Mouse (Mus musculus) lung, postnatal 0 days (tissue): Measurements from ENCODE around the gene Nprl2. TPM values are rescaled to one million over a fixed set of nuclear protein-coding genes. Genes with fewer than 3 reads are reported as not detected.

Experiments used
- ATAC-seq: fragments of 200-750 bp; cut with Nextera tagmentation; 2 replicates; pipeline ENCODE4 v1.8.0; 2017; ENCODE audit warnings: moderate library complexity
- DNase-seq: peaks from one replicate; pipeline ENCODE4 v3.0.0-alpha.2; 2016; ENCODE audit warnings: low spot score
- H3K27ac ChIP-seq: fragments of 300-500 bp; sonication (generic); 2 replicates; pipeline ENCODE4 v1.5.1; 2014; ENCODE audit warnings: antibody characterized with exemption, mild to moderate bottlenecking, low read length, mixed read lengths
- H3K27me3 ChIP-seq: fragments of 300-500 bp; sonication (generic); replicated peaks from 2 replicates; pipeline ENCODE4 v1.6.1; 2014; ENCODE audit warnings: low read length, mixed read lengths; ENCODE audit not compliant: insufficient read depth
- H3K36me3 ChIP-seq: fragments of 300-500 bp; sonication (generic); 2 replicates; pipeline ENCODE4 v1.6.1; 2014; ENCODE audit warnings: low read length, mixed read lengths; ENCODE audit not compliant: insufficient read depth
- H3K4me1 ChIP-seq: fragments of 300-500 bp; sonication (generic); 2 replicates; pipeline ENCODE4 v1.6.1; 2014; ENCODE audit warnings: antibody characterized with exemption, low read depth, low read length, mixed read lengths; ENCODE audit not compliant: insufficient read depth
- H3K4me2 ChIP-seq: fragments of 300-500 bp; sonication (generic); replicated peaks from 2 replicates; pipeline ENCODE4 v1.6.1; 2014; ENCODE audit warnings: low read depth, mild to moderate bottlenecking, low read length, moderate library complexity, mixed read lengths
- H3K4me3 ChIP-seq: fragments of 300-500 bp; sonication (generic); 2 replicates; pipeline ENCODE4 v1.5.1; 2014; ENCODE audit warnings: low read depth, low read length
- H3K9ac ChIP-seq: fragments of 300-500 bp; sonication (generic); replicated peaks from 2 replicates; pipeline ENCODE4 v1.6.1; 2014; ENCODE audit warnings: low read depth, mild to moderate bottlenecking
- H3K9me3 ChIP-seq: fragments of 300-500 bp; sonication (generic); 2 replicates; pipeline ENCODE4 v1.6.1; 2016; ENCODE audit warnings: low read length, mixed read lengths
- CTCF ChIP-seq: IDR thresholded peaks from 2 replicates; pipeline ENCODE4 v1.5.1; 2016; ENCODE audit warnings: antibody characterized with exemption, mild to moderate bottlenecking
- EP300 ChIP-seq: IDR thresholded peaks from 2 replicates; pipeline ENCODE4 v1.6.1; 2016; ENCODE audit warnings: antibody characterized with exemption, mild to moderate bottlenecking, control low read depth
- WGBS: fragments of 180-500 bp; shearing (Covaris S2); extraction: QIAGEN DNeasy Blood & Tissue Kit; methylation state at CpG from one replicate; pipeline ENCODE4 v1.1.7; 2014; 5-methylcytosine and 5-hydroxymethylcytosine counted together
- polyA plus RNA-seq: library from polyadenylated mRNA; unstranded; fragments of >200 nt; fragmentation: Nextera tagmentation; extraction: Ambion mirVana; gene quantifications from 2 replicates; pipeline ENCODE4 v1.2.1, GENCODE M21; 2015

Gene Nprl2
- polyA plus RNA-seq, 1 experiment from 2014 or later, result 28.0 TPM

DNA sequence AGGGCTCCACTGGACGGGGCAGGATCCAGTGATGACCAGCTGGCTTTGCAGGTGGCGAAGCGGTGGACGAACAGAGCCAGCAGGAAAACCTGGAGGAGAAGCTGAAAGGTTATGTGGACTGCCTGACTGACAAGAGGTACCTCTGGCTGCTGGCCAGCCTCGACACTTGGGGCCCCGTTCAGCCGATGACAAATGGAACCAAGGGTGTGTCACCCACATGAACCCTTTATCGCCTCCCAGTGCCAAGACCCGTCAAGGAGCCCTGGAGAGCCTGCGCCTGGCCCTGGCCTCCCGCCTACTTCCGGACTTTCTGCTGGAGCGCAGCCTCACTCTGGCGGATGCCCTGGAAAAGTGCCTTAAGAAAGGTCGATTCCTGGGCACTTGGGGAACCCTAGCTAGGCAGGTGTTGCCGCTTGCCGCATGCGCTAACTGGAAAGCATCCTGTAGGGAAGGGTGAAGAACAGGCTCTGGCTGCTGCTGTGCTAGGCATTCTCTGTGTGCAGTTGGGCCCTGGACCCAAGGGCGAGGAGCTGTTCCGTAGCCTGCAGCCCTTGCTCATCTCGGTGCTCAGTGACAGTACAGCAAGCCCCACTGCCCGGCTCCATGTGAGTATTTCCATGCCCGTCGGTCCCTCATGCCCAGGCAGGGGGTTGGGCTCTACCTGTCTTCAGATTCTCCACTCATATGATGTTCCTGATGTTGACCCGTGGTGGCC is 48.2 kb downstream of the Nprl2 start:
- H3K4me1 ChIP-seq, result peaks cover 15% of the 10 kb centered on the region
- no peak overlapping the region for H3K4me3 ChIP-seq

DNA sequence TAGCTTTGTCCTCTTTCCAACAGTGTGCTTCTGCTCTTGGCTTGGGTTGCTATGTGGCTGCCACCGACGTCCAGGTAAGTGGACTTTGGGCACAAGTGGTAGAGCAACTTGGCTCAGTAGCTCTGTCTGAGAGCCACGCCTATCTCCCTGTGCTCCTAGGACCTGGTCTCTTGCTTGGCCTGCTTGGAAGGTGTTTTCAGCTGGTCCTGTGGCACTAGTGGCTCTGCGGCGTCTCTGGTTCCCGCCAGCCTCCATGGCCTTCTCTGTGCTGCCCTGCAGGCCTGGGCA is 48.7 kb downstream of the Nprl2 start:
- peak; percentile 61 for DNase-seq
- TF ChIP-seq EP300 (no peak), CTCF (no peak)
- peaks cover 15% of the 10 kb centered on the region for H3K4me1 ChIP-seq
- H3K27ac ChIP-seq, result peak overlapping the region; percentile 66
- H3K4me3 ChIP-seq, result no peak overlapping the region
- H3K4me2 ChIP-seq, result no peak overlapping the region; the same call in 1 of the 2 replicates
- H3K9me3 ChIP-seq, result no peaks in the 10 kb centered on the region
- peaks cover 23% of the 10 kb centered on the region for H3K36me3 ChIP-seq
- ATAC-seq, result no peak
- no peak overlapping the region for H3K9ac ChIP-seq
- 55% methylated on average over 6 of the region's 6 CpGs for WGBS
- no peaks in the 10 kb centered on the region for H3K27me3 ChIP-seq

More for the DNA sequence above, 48.2 kb downstream of the Nprl2 start:
- H3K27me3 ChIP-seq, result no peaks in the 10 kb centered on the region
- H3K9ac ChIP-seq, result no peak overlapping the region
- H3K4me2 ChIP-seq, result no peak overlapping the region; the same call in 1 of the 2 replicates
- H3K9me3 ChIP-seq, result no peaks in the 10 kb centered on the region
- peak; percentile 87 for DNase-seq
- ATAC-seq, result peak; percentile 42
- H3K36me3 ChIP-seq, result peaks cover 23% of the 10 kb centered on the region
- 64% methylated on average over 25 of the region's 25 CpGs for WGBS
- peak overlapping the region; percentile 66 for H3K27ac ChIP-seq
- TF ChIP-seq EP300 (no peak), CTCF (peak; percentile 5; the same call in 1 of the 2 replicates)

DNA sequence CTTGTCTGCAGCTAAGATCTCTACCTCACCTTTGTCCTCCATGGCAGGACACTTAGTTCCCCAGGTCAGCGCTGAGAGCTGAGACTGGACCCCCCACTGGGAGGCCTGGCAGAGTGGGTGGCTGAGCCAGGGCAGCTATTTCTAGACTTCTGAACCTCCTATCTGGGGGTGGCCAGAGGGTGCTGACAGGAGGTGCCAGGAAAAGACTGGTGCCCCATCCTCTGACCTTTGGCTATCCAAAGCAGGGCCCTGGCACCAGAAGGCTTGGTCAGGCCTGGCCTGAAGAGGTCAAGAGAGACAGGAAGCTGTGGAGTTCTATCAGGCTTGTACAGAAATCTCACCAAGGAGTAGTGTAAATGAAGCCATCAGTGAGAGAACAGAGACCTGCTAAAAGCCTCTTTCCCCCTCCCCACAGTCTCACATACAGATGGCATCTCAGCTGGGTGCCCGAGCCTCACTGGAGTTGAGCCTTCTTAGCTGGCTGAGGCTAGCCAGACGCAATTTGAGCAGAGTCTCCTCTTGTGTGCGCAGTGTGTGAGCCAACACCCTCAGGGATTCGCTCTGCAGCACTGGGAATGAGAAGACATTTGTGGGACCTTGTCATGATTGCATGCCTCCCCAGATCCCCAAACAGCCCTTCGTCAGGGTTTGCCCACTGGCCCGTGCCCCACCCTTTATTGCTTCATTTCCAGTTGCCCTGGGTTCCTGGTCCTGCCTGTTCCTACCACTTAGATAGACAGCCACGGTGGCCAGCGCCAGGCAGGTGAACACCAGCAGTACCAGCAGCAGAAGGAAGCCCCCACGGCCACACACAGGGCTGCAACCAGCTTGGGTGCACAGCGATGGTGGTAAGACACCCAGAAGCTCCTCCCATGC is 51.3 kb downstream of the Nprl2 start:
- DNase-seq (no peak), ATAC-seq (no peak)
- no peaks in the 10 kb centered on the region for H3K27me3 ChIP-seq
- H3K4me3 ChIP-seq, result no peak overlapping the region
- peaks cover 23% of the 10 kb centered on the region for H3K36me3 ChIP-seq
- peaks cover 13% of the 10 kb centered on the region for H3K4me1 ChIP-seq
- H3K9ac ChIP-seq, result no peak overlapping the region
- no peak overlapping the region for H3K4me2 ChIP-seq
- H3K9me3 ChIP-seq, result no peaks in the 10 kb centered on the region
- no peak overlapping the region for H3K27ac ChIP-seq
- WGBS, result 84% methylated on average over 11 of the region's 11 CpGs
- TF ChIP-seq EP300 (no peak), CTCF (no peak)

DNA sequence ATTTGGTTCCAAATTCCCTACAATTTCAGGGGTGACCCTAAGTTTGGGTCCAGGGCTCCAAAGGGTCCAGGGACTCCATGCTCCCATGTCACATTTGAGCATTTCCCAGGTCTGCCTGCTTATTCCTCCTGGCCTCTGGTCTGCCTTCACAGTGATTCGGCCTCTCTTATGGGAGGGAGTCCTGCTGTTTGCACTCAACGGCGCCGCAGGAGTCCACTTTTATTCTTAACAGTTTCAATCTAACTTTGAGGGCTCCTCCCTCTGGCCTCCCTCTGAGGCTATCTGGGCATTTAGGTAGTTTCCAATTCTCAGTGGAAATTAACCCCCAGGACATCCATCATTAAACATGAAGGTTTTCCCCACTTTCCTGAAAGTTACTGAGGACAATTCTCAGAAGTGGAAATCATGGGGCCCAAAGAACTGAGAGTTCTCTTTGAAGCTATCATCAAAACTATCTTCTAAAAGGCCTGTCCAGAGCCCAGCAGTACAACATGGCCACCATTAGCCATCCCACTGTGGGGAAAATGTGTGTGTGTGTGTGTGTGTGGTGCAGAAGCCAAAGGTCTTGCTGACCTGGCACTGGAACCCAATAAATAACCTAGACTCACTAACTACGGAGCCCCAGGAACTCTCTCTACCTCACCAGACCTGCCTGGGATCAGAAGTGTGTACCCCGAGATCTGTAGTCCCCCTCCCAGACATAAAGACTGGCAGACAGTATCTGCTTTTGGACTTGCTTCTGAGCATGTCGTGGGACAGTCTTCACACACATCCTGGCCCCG is 52.4 kb downstream of the Nprl2 start:
- no peaks in the 10 kb centered on the region for H3K27me3 ChIP-seq
- TF ChIP-seq EP300 (no peak), CTCF (no peak)
- no peak overlapping the region for H3K27ac ChIP-seq
- no peak for ATAC-seq
- no peak for DNase-seq
- no peaks in the 10 kb centered on the region for H3K9me3 ChIP-seq
- H3K4me2 ChIP-seq, result no peak overlapping the region
- no peak overlapping the region for H3K4me3 ChIP-seq
- H3K36me3 ChIP-seq, result peaks cover 23% of the 10 kb centered on the region
- H3K9ac ChIP-seq, result no peak overlapping the region
- 77% methylated on average over 8 of the region's 8 CpGs for WGBS
- 0 out of 2 replicates have a peak, but pooled peaks cover 6% of the 10 kb centered on the region for H3K4me1 ChIP-seq

Other genes starting within 250 kb of the Nprl2 start
- 49.2 and 52.3 TPM in 2 replicates for gene Cish, start 246.2 kb upstream of the Nprl2 start, polyA plus RNA-seq
- gene Hemk1, start 203.9 kb upstream of the Nprl2 start, polyA plus RNA-seq, result 5.9 and 8.3 TPM in 2 replicates
- 0.23 and 0.36 TPM in 2 replicates for gene 6430571L13Rik, start 201.6 kb upstream of the Nprl2 start, polyA plus RNA-seq
- gene Cacna2d2, start 142.6 kb upstream of the Nprl2 start, polyA plus RNA-seq, result 0.04 TPM in 1 of 2 replicates, not detected in the other
- gene Tmem115, start 8.3 kb upstream of the Nprl2 start, polyA plus RNA-seq, result 48.4 and 48.5 TPM in 2 replicates
- 29.7 and 34.7 TPM in 2 replicates for gene Cyb561d2, start within 50 bp of the Nprl2 start, polyA plus RNA-seq
- gene Zmynd10, start 5.1 kb downstream of the Nprl2 start, polyA plus RNA-seq, result 9.1 and 10.7 TPM in 2 replicates
- 86.1 and 97.7 TPM in 2 replicates for gene Rassf1, start 9.3 kb downstream of the Nprl2 start, polyA plus RNA-seq
- 38.1 and 41.5 TPM in 2 replicates for gene Tusc2, start 21.0 kb downstream of the Nprl2 start, polyA plus RNA-seq
- 103 and 104 TPM in 2 replicates for gene Hyal2, start 25.7 kb downstream of the Nprl2 start, polyA plus RNA-seq
- 9.7 and 11.0 TPM in 2 replicates for gene Hyal1, start 34.7 kb downstream of the Nprl2 start, polyA plus RNA-seq
- gene Naa80, start 36.7 kb downstream of the Nprl2 start, polyA plus RNA-seq, result 17.9 and 22.0 TPM in 2 replicates
- 1.7 and 2.2 TPM in 2 replicates for gene Hyal3, start 38.6 kb downstream of the Nprl2 start, polyA plus RNA-seq
- gene Ifrd2, start 45.4 kb downstream of the Nprl2 start, polyA plus RNA-seq, result 22.4 and 24.1 TPM in 2 replicates
- gene Sema3b, start 67.0 kb downstream of the Nprl2 start, polyA plus RNA-seq, result 31.9 and 34.3 TPM in 2 replicates
- gene Gnai2, start 93.1 kb downstream of the Nprl2 start, polyA plus RNA-seq, result 414 and 417 TPM in 2 replicates
- gene Slc38a3, start 127.3 kb downstream of the Nprl2 start, polyA plus RNA-seq, result 0.51 and 0.81 TPM in 2 replicates
- 0.23 and 0.30 TPM in 2 replicates for gene Gnat1, start 137.5 kb downstream of the Nprl2 start, polyA plus RNA-seq
- 23.4 and 24.9 TPM in 2 replicates for gene Sema3f, start 168.2 kb downstream of the Nprl2 start, polyA plus RNA-seq
- gene Rbm5, start 228.8 kb downstream of the Nprl2 start, polyA plus RNA-seq, result 119 and 128 TPM in 2 replicates